Mouse (Mus musculus) hematopoietic stem cell, adult 5-6 weeks (primary cell): ENCODE results near the gene Dnajc17. TPM values are rescaled to one million over a fixed set of nuclear protein-coding genes. Genes with fewer than 3 reads are reported as not detected.

Experiments used
- ATAC-seq, 2 experiments: fragments of 125-278 bp in 1 of 2; replicated peaks in 1 of 2; 2 replicates each; pipeline ENCODE4 v1.8.0; 2016 to 2017; ENCODE audit warnings: inconsistent platforms in 2 of 2, mild to moderate bottlenecking in 2 of 2, moderate number of reproducible peaks in 2 of 2, low read depth in 1 of 2, moderate TSS enrichment in 1 of 2; ENCODE audit not compliant: low FRiP score in 2 of 2, poor library complexity in 2 of 2, severe bottlenecking in 2 of 2, insufficient read depth in 1 of 2, low TSS enrichment in 1 of 2
- total RNA-seq: library from RNA; stranded (forward); fragments of 172-1452, 232-1000 nt; gene quantifications from 2 replicates; pipeline ENCODE4 v1.2.3, GENCODE M21; 2017

Dnajc17 gene
- total RNA-seq, 1 experiment from 2014 or later, result 37.1 TPM

- ATAC-seq, result no peak
Measured at GRCm38 (mm10) chr2:119146435-119146834, 62.2 kb downstream of the Dnajc17 start.

DNA sequence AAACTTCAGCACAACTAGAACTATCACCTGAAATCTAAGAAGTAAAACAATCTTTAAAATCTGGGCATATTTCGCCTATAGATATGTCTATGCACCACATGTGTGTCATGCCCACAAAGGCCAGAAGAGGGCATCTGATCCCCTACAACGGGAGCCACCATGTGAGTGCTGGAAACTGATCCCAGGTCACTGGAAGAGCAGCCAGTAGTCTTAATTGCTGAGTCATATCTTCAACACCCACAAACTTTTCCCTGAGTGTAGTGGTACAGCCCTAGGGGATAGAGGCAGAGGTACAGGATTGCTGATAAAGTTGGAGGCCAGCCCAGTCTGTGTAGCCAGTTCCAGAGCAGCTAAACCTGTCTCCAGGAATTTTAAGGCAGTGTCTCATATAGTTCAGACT, 63.4 kb downstream of the Dnajc17 start:
- ATAC-seq, result no peak

- no peak; a peak in 1 of 4 replicates for ATAC-seq
Measured at GRCm38 (mm10) chr2:119136346-119136898, 72.2 kb downstream of the Dnajc17 start.

Other genes starting within 250 kb of the Dnajc17 start
- gene Ccdc32, start 179.4 kb downstream of the Dnajc17 start, total RNA-seq, result 8.0 and 16.3 TPM in 2 replicates
- 18.7 and 22.1 TPM in 2 replicates for gene Rpusd2, start 174.0 kb downstream of the Dnajc17 start, total RNA-seq
- gene Knl1, start 161.7 kb downstream of the Dnajc17 start, total RNA-seq, result 52.0 and 56.7 TPM in 2 replicates
- gene Rad51, start 96.0 kb downstream of the Dnajc17 start, total RNA-seq, result 16.8 and 29.0 TPM in 2 replicates
- gene Rmdn3, start 51.8 kb downstream of the Dnajc17 start, total RNA-seq, result 35.9 and 38.9 TPM in 2 replicates
- gene Gchfr, start 41.0 kb downstream of the Dnajc17 start, total RNA-seq, result 2.2 TPM in 1 of 2 replicates, not detected in the other
- gene Gm14137, start 34.3 kb downstream of the Dnajc17 start, total RNA-seq, result not detected in 2 replicates
- 47.1 and 53.7 TPM in 2 replicates for gene Zfyve19, start 178 bp downstream of the Dnajc17 start, total RNA-seq
- gene Ppp1r14d, start 21.1 kb upstream of the Dnajc17 start, total RNA-seq, result not detected in 2 replicates
- gene Spint1, start 28.6 kb upstream of the Dnajc17 start, total RNA-seq, result 8.1 and 13.0 TPM in 2 replicates
- gene Rhov, start 62.5 kb upstream of the Dnajc17 start, total RNA-seq, result 0.31 TPM in 1 of 2 replicates, not detected in the other
- gene Vps18, start 79.9 kb upstream of the Dnajc17 start, total RNA-seq, result 14.8 and 23.0 TPM in 2 replicates
- 0.13 and 0.25 TPM in 2 replicates for gene Dll4, start 117.0 kb upstream of the Dnajc17 start, total RNA-seq
- 0.40 TPM in 1 of 2 replicates, not detected in the other for gene Chac1, start 142.4 kb upstream of the Dnajc17 start, total RNA-seq